Mouse (Mus musculus) limb, embryonic 11.5 days (tissue): ENCODE results near the gene Wdr4. TPM values are rescaled to one million over a fixed set of nuclear protein-coding genes. Genes with fewer than 3 reads are reported as not detected.
A peak's percentile ranks its signal among the peaks of the same experiment; 100 is the strongest.

Experiments used
- ATAC-seq: fragments of 200-750 bp; cut with Nextera tagmentation; 2 replicates; pipeline ENCODE4 v1.8.0; 2017; ENCODE audit warnings: low read depth; ENCODE audit not compliant: insufficient number of reproducible peaks, low FRiP score, low TSS enrichment
- DNase-seq: peaks from one replicate; pipeline ENCODE4 v3.0.0-alpha.2; 2015; ENCODE audit warnings: low spot score
- H3K27ac ChIP-seq: fragments of 300-500 bp; sonication (generic); replicated peaks from 2 replicates; pipeline ENCODE4 v1.5.1; 2014; ENCODE audit warnings: low read depth, mild to moderate bottlenecking, low read length
- H3K27me3 ChIP-seq: fragments of 300-500 bp; sonication (generic); 2 replicates; pipeline ENCODE4 v1.6.1; 2014; ENCODE audit warnings: mild to moderate bottlenecking, low read length, mixed read lengths; ENCODE audit not compliant: control insufficient read depth, insufficient read depth
- H3K36me3 ChIP-seq: fragments of 300-500 bp; sonication (generic); 2 replicates; pipeline ENCODE4 v1.6.1; 2014; ENCODE audit warnings: mild to moderate bottlenecking, low read length, moderate library complexity, mixed read lengths; ENCODE audit not compliant: control insufficient read depth, insufficient read depth
- H3K4me1 ChIP-seq: fragments of 300-500 bp; sonication (generic); 2 replicates; pipeline ENCODE4 v1.6.1; 2014; ENCODE audit warnings: low read length, mixed read lengths; ENCODE audit not compliant: control insufficient read depth, insufficient read depth
- H3K4me2 ChIP-seq: fragments of 300-500 bp; sonication (generic); 2 replicates; pipeline ENCODE4 v1.6.1; 2014; ENCODE audit warnings: low read depth, mild to moderate bottlenecking, moderate library complexity; ENCODE audit not compliant: severe bottlenecking
- H3K4me3 ChIP-seq: fragments of 300-500 bp; sonication (generic); 2 replicates; pipeline ENCODE4 v1.5.1; 2014; ENCODE audit warnings: low read depth, low read length
- H3K9ac ChIP-seq: fragments of 300-500 bp; sonication (generic); 2 replicates; pipeline ENCODE4 v1.6.1; 2014; ENCODE audit warnings: mild to moderate bottlenecking, low read length
- H3K9me3 ChIP-seq: fragments of 300-500 bp; sonication (generic); 2 replicates; pipeline ENCODE4 v1.6.1; 2016; ENCODE audit warnings: low read length; ENCODE audit not compliant: control insufficient read depth
- WGBS: fragments of 180-500 bp; shearing (Covaris S2); extraction: QIAGEN DNeasy Blood & Tissue Kit; methylation state at CpG from one replicate; pipeline ENCODE4 v1.1.7; 2014; 5-methylcytosine and 5-hydroxymethylcytosine counted together
- polyA plus RNA-seq: library from polyadenylated mRNA; unstranded; fragments of >200 nt; fragmentation: Nextera tagmentation; extraction: Ambion mirVana; gene quantifications from 2 replicates; pipeline ENCODE4 v1.2.1, GENCODE M21; 2014

Wdr4 gene
- polyA plus RNA-seq, 1 experiment from 2014 or later, result 43.6 TPM

- no peaks in the 10 kb centered on the region for H3K9me3 ChIP-seq
- no peak overlapping the region for H3K4me2 ChIP-seq
- ATAC-seq (no peak), DNase-seq (no peak)
- no peak overlapping the region for H3K27ac ChIP-seq
- 82% methylated on average over 6 of the region's 6 CpGs for WGBS
- H3K36me3 ChIP-seq, result peaks cover 3% of the 10 kb centered on the region; the same call in 1 of the 2 replicates
- H3K9ac ChIP-seq, result no peak overlapping the region
- H3K4me1 ChIP-seq, result no peaks in the 10 kb centered on the region
- no peak overlapping the region for H3K4me3 ChIP-seq
- no peaks in the 10 kb centered on the region for H3K27me3 ChIP-seq
Observed at GRCm38 (mm10) chr17:31474388-31474787, 45.4 kb downstream of the Wdr4 start.

GRCm38 (mm10) chr17:31470766-31471418, 48.9 kb downstream of the Wdr4 start:
- ATAC-seq (no peak), DNase-seq (no peak)
- no peak overlapping the region for H3K4me3 ChIP-seq
- no peak overlapping the region for H3K27ac ChIP-seq
- no peaks in the 10 kb centered on the region for H3K4me1 ChIP-seq
- H3K36me3 ChIP-seq, result peaks cover 7% of the 10 kb centered on the region; the same call in 1 of the 2 replicates
- H3K4me2 ChIP-seq, result no peak overlapping the region
- no peak overlapping the region for H3K9ac ChIP-seq
- WGBS, result 82% methylated on average over 5 of the region's 5 CpGs
- H3K27me3 ChIP-seq, result no peaks in the 10 kb centered on the region
- no peaks in the 10 kb centered on the region for H3K9me3 ChIP-seq

- 68% methylated on average over 5 of the region's 5 CpGs for WGBS
- DNase-seq (no peak), ATAC-seq (no peak)
- Histone ChIP-seq H3K27me3 (no peaks in the 10 kb centered on the region), H3K4me1 (no peaks in the 10 kb centered on the region), H3K9ac (no peak overlapping the region), H3K9me3 (no peaks in the 10 kb centered on the region), H3K27ac (no peak overlapping the region), H3K4me2 (no peak overlapping the region), H3K36me3 (0 out of 2 replicates have a peak, but pooled peaks cover 7% of the 10 kb centered on the region), H3K4me3 (no peak overlapping the region)
Observed at GRCm38 (mm10) chr17:31468496-31468895, 51.3 kb downstream of the Wdr4 start.

GRCm38 (mm10) chr17:31466854-31467253, 52.9 kb downstream of the Wdr4 start:
- no peaks in the 10 kb centered on the region for H3K4me1 ChIP-seq
- H3K36me3 ChIP-seq, result 0 out of 2 replicates have a peak, but pooled peaks cover 7% of the 10 kb centered on the region
- H3K9me3 ChIP-seq, result no peaks in the 10 kb centered on the region
- ATAC-seq (no peak), DNase-seq (peak; percentile 26)
- H3K9ac ChIP-seq, result no peak overlapping the region
- no peak overlapping the region for H3K4me3 ChIP-seq
- WGBS, result 88% methylated on average over 3 of the region's 3 CpGs
- H3K27ac ChIP-seq, result no peak overlapping the region
- H3K4me2 ChIP-seq, result no peak overlapping the region
- no peaks in the 10 kb centered on the region for H3K27me3 ChIP-seq

- 0 out of 2 replicates have a peak, but pooled peaks cover 2% of the 10 kb centered on the region for H3K36me3 ChIP-seq
- WGBS, result 76% methylated on average over 2 of the region's 2 CpGs
Observed at GRCm38 (mm10) chr17:31462506-31462905, 57.3 kb downstream of the Wdr4 start.

GRCm38 (mm10) chr17:31460416-31460815, 59.4 kb downstream of the Wdr4 start:
- ATAC-seq (no peak), DNase-seq (no peak)
- H3K4me2 ChIP-seq, result no peak overlapping the region
- H3K36me3 ChIP-seq, result no peaks in the 10 kb centered on the region
- no peaks in the 10 kb centered on the region for H3K4me1 ChIP-seq
- H3K9me3 ChIP-seq, result no peaks in the 10 kb centered on the region
- no peaks in the 10 kb centered on the region for H3K27me3 ChIP-seq
- H3K4me3 ChIP-seq, result no peak overlapping the region
- no peak overlapping the region for H3K9ac ChIP-seq
- H3K27ac ChIP-seq, result no peak overlapping the region
- 74% methylated on average over 4 of the region's 4 CpGs for WGBS

More at GRCm38 (mm10) chr17:31462506-31462905, 57.3 kb downstream of the Wdr4 start:
- Histone ChIP-seq H3K4me3 (no peak overlapping the region), H3K9me3 (no peaks in the 10 kb centered on the region), H3K27me3 (no peaks in the 10 kb centered on the region), H3K9ac (no peak overlapping the region), H3K4me2 (no peak overlapping the region), H3K27ac (no peak overlapping the region), H3K4me1 (no peaks in the 10 kb centered on the region)
- no peak for ATAC-seq
- no peak for DNase-seq

- H3K4me3 ChIP-seq, result no peak overlapping the region
- no peak overlapping the region for H3K4me2 ChIP-seq
- H3K27me3 ChIP-seq, result no peaks in the 10 kb centered on the region
- DNase-seq (no peak), ATAC-seq (no peak)
- H3K4me1 ChIP-seq, result no peaks in the 10 kb centered on the region
- H3K36me3 ChIP-seq, result no peaks in the 10 kb centered on the region
- H3K27ac ChIP-seq, result no peak overlapping the region
- no peaks in the 10 kb centered on the region for H3K9me3 ChIP-seq
- WGBS, result 72% methylated on average over 18 of the region's 18 CpGs
- no peak overlapping the region for H3K9ac ChIP-seq
Observed at GRCm38 (mm10) chr17:31456723-31457567, 62.8 kb downstream of the Wdr4 start.

- Histone ChIP-seq H3K9me3 (no peaks in the 10 kb centered on the region), H3K27me3 (no peaks in the 10 kb centered on the region), H3K4me3 (no peak overlapping the region), H3K9ac (no peak overlapping the region), H3K4me1 (peaks cover 12% of the 10 kb centered on the region), H3K27ac (no peak overlapping the region), H3K36me3 (no peaks in the 10 kb centered on the region), H3K4me2 (no peak overlapping the region)
- ATAC-seq, result no peak
- DNase-seq, result no peak
- 87% methylated on average over 9 of the region's 9 CpGs for WGBS
Observed at GRCm38 (mm10) chr17:31454056-31454455, 65.7 kb downstream of the Wdr4 start.
